Comparison of ENCODE assay signal across 12 mouse cellular contexts in genomic region chr5:139817292-139817691, GRCm38 (mm10). TPM values are rescaled to one million over a fixed set of nuclear protein-coding genes. Genes with fewer than 3 reads are reported as not detected.
DNase-seq lines count a peak whose midpoint lies in the region; ATAC-seq and TF ChIP-seq lines count a peak whose summit lies in the region.
"Had no signal": no experiment of that assay in that cellular context is flagged by ENCODE, and none has a peak within 500 bp of the region (broad histone marks: within the 10 kb centered on the region; RNA-seq: fewer than 3 reads in every experiment).

No protein-coding gene starts in this region.

- H3K4me1 ChIP-seq in lung, embryonic 14.5 days (ENCODE audit: insufficient read depth), result 0 out of 2 replicates have a peak, but pooled peaks cover 3% of the 10 kb centered on the region

- intact Hi-C loops in gastrocnemius, postnatal 36 days (cut with DNase I), result loop anchor here (5.0 kb wide), 1 partner anchor 35 kb away; no protein-coding TSS in a partner anchor

- H3K4me2 ChIP-seq in lung, embryonic 14.5 days, result no peak overlapping the region
- H3K4me2 ChIP-seq: heart, embryonic 15.5 days; stomach, embryonic 15.5 days had no signal

- peak; percentile 78 for TF ChIP-seq CTCF in lung, embryonic 14.5 days (IDR thresholded peaks at IDR 0.05; ENCODE audit: low read depth)

- no peaks in the 10 kb centered on the region for H3K9me3 ChIP-seq in lung, embryonic 14.5 days (ENCODE audit: low read depth, low read length)
- H3K9me3 ChIP-seq: heart, embryonic 15.5 days; stomach, embryonic 15.5 days had no signal

- no peak overlapping the region for H3K4me3 ChIP-seq in lung, embryonic 14.5 days (ENCODE audit: low read depth, low read length)
- H3K4me3 ChIP-seq: heart, embryonic 15.5 days; stomach, embryonic 15.5 days had no signal

- peaks cover 12% of the 10 kb centered on the region for H3K27me3 ChIP-seq in lung, embryonic 14.5 days (ENCODE audit: insufficient read depth, low read length)

- no peak overlapping the region for H3K27ac ChIP-seq in lung, embryonic 14.5 days (ENCODE audit: low read depth)
- H3K27ac ChIP-seq: heart, embryonic 15.5 days; stomach, embryonic 15.5 days had no signal

- no peak overlapping the region for H3K9ac ChIP-seq in lung, embryonic 14.5 days
- H3K9ac ChIP-seq: heart, embryonic 15.5 days; stomach, embryonic 15.5 days had no signal

- ATAC-seq in lung, embryonic 14.5 days (ENCODE audit: insufficient read depth), result no peak
- peak; percentile 57 for ATAC-seq in common myeloid progenitor, adult 5-6 weeks (replicated peaks; ENCODE audit: low read depth, poor library complexity, severe bottlenecking)

- H3K36me3 ChIP-seq in lung, embryonic 14.5 days (ENCODE audit: insufficient read depth), result peaks cover 7% of the 10 kb centered on the region; the same call in 1 of the 2 replicates
- H3K36me3 ChIP-seq: stomach, embryonic 15.5 days had no signal

- WGBS in lung, embryonic 14.5 days, result 4% methylated on average over 1 of the region's 1 CpGs

- peak; percentile 50 for DNase-seq in lung, embryonic 14.5 days
- DNase-seq in lung, adult 18-20 months, result no peak
- peak; percentile 34 for DNase-seq in ES-CJ7 (ENCODE audit: low read depth, low spot score)
- DNase-seq in naive thymus-derived CD4-positive, alpha-beta T cell, adult 2 months (ENCODE audit: low read depth), result peak; percentile 65
- no peak for DNase-seq in urinary bladder, postnatal 4 days (ENCODE audit: low spot score in 2 of 2)
- no peak for DNase-seq in gastrocnemius, postnatal 36 days
- DNase-seq: kidney, postnatal 4 days; lung, postnatal 4 days had no signal

RNA-seq across cellular contexts. Expression of gene Tmem184a, which starts 2.4 kb away (rescaled TPM):
- polyA plus RNA-seq in lung, embryonic 14.5 days (2014; fragmentation: Nextera tagmentation; extraction: Ambion mirVana), result 8.4 and 10.5 TPM in 2 replicates
- 0.14 TPM in 1 of 2 replicates, not detected in the other for total RNA-seq in common myeloid progenitor, adult 5-6 weeks (2017)
- 1 to 10 TPM in 1 of 2 experiments, under 1 TPM in 1; 0.96 to 1.4 TPM for total RNA-seq in gastrocnemius, postnatal 36 days (2021)
- total RNA-seq: neutrophil, adult 5-6 weeks had no signal

RNA-seq across cellular contexts. Expression of gene Gm26938, which starts 8.9 kb away (rescaled TPM):
- polyA plus RNA-seq in lung, embryonic 14.5 days (2014; fragmentation: Nextera tagmentation; extraction: Ambion mirVana), result not detected in 2 replicates
- total RNA-seq in common myeloid progenitor, adult 5-6 weeks (2017), result not detected in 2 replicates
- not detected for total RNA-seq in gastrocnemius, postnatal 36 days (2021)
- total RNA-seq: neutrophil, adult 5-6 weeks had no signal
- polyA plus RNA-seq: heart, embryonic 15.5 days; stomach, embryonic 15.5 days had no signal

RNA-seq across cellular contexts. Expression of gene Psmg3, which starts 9.4 kb away (rescaled TPM):
- polyA plus RNA-seq in lung, embryonic 14.5 days (2014; fragmentation: Nextera tagmentation; extraction: Ambion mirVana), result 78.8 and 79.3 TPM in 2 replicates
- 24.5 and 24.8 TPM in 2 replicates for total RNA-seq in common myeloid progenitor, adult 5-6 weeks (2017)
- 1 to 10 TPM; 6.7 to 8.7 TPM for total RNA-seq in gastrocnemius, postnatal 36 days (2021)

RNA-seq across cellular contexts. Expression of gene Mafk, which starts 26.0 kb away (rescaled TPM):
- 8.0 and 10.0 TPM in 2 replicates for polyA plus RNA-seq in lung, embryonic 14.5 days (2014; fragmentation: Nextera tagmentation; extraction: Ambion mirVana)
- 36.0 and 38.4 TPM in 2 replicates for total RNA-seq in common myeloid progenitor, adult 5-6 weeks (2017)
- total RNA-seq in gastrocnemius, postnatal 36 days (2021), result 10 to 100 TPM; 16.6 to 21.4 TPM

RNA-seq across cellular contexts. Expression of gene Ints1, which starts 41.8 kb away (rescaled TPM):
- 37.6 and 39.8 TPM in 2 replicates for polyA plus RNA-seq in lung, embryonic 14.5 days (2014; fragmentation: Nextera tagmentation; extraction: Ambion mirVana)
- 20.4 and 32.7 TPM in 2 replicates for total RNA-seq in common myeloid progenitor, adult 5-6 weeks (2017)
- total RNA-seq in gastrocnemius, postnatal 36 days (2021), result 10 to 100 TPM; 27.4 to 31.2 TPM

Comparison
In these comparisons a context has a peak if more than half of its experiments do, and no peak if none do; other contexts are left out.
1. DNase-seq: peak in lung, embryonic 14.5 days (single experiment), ES-CJ7 (single experiment) and naive thymus-derived CD4-positive, alpha-beta T cell, adult 2 months (single experiment); none in lung, adult 18-20 months (0 of 2), urinary bladder, postnatal 4 days (0 of 2) and gastrocnemius, postnatal 36 days (0 of 2).